Mouse (Mus musculus): Measurements from ENCODE around the gene Vmn1r43. TPM values are rescaled to one million over a fixed set of nuclear protein-coding genes. Genes with fewer than 3 reads are reported as not detected.
"Not testable (repeated sequence)": the region's sequence is repeated elsewhere in the genome, so short reads cannot be mapped to it uniquely, and the experiment has no call there.

Vmn1r43 gene
- total RNA-seq (2021), result not detected
- long read RNA-seq, experiment 1, result 0 reads
- long read RNA-seq, experiment 2, result 0 reads

GRCm38 (mm10) chr6:89876313-89876712, at the start of gene Vmn1r43, which contains the start of gene Vmn1r42:
Gene Vmn1r43 (minus strand): TSS chr6:89876413.
Gene Vmn1r42 (minus strand): TSS chr6:89876413.
- not testable (repeated sequence) for H3K27ac ChIP-seq; H3K4me3 ChIP-seq; DNase-seq (ENCODE audit: low spot score in 2 of 2)

- TF ChIP-seq CTCF (conservative IDR thresholded peaks at IDR 0.05), result no peak
- DNase-seq (ENCODE audit: low spot score in 2 of 2), result no peak
- H3K4me3 ChIP-seq, result no peak overlapping the region
- H3K27ac ChIP-seq, result no peak overlapping the region
These were observed 7.6 kb upstream of the Vmn1r43 start for GRCm38 (mm10) chr6:89883812-89884211.

GRCm38 (mm10) chr6:89883360-89883759, 7.1 kb upstream of the Vmn1r43 start, which contains the start of gene Vmn1r44:
Gene Vmn1r44 (plus strand): TSS chr6:89883660.
- TF ChIP-seq CTCF (conservative IDR thresholded peaks at IDR 0.05), result no peak
- DNase-seq (ENCODE audit: low spot score in 2 of 2), result no peak
- H3K4me3 ChIP-seq, result no peak within 1 kb of the TSS
- no peak within 1 kb of the TSS for H3K27ac ChIP-seq

- no peak overlapping the region for H3K27ac ChIP-seq
- TF ChIP-seq CTCF (conservative IDR thresholded peaks at IDR 0.05), result no peak
These were observed 4.7 kb upstream of the Vmn1r43 start for GRCm38 (mm10) chr6:89880867-89881266.

GRCm38 (mm10) chr6:89876963-89877362, 750 bp upstream of the Vmn1r43 start:
- TF ChIP-seq CTCF (conservative IDR thresholded peaks at IDR 0.05), result no peak
- DNase-seq (ENCODE audit: low spot score in 2 of 2), result no peak
- Histone ChIP-seq H3K27ac (no peak overlapping the region), H3K4me3 (no peak overlapping the region)

More at GRCm38 (mm10) chr6:89880867-89881266, 4.7 kb upstream of the Vmn1r43 start:
- no peak for DNase-seq (ENCODE audit: low spot score in 2 of 2)
- H3K4me3 ChIP-seq, result no peak overlapping the region

- no peak for DNase-seq (ENCODE audit: low spot score in 2 of 2)
- TF ChIP-seq CTCF (conservative IDR thresholded peaks at IDR 0.05), result no peak
- Histone ChIP-seq H3K4me3 (no peak overlapping the region), H3K27ac (no peak overlapping the region)
These were observed 8.2 kb downstream of the Vmn1r43 start for GRCm38 (mm10) chr6:89867976-89868375.

GRCm38 (mm10) chr6:89867276-89867675, 8.9 kb downstream of the Vmn1r43 start:
- Histone ChIP-seq H3K4me3 (no peak overlapping the region), H3K27ac (no peak overlapping the region)
- DNase-seq (ENCODE audit: low spot score in 2 of 2), result no peak
- TF ChIP-seq CTCF (conservative IDR thresholded peaks at IDR 0.05), result no peak

- Histone ChIP-seq H3K27ac (no peak overlapping the region), H3K4me3 (no peak overlapping the region)
- DNase-seq (ENCODE audit: low spot score in 2 of 2), result no peak
- TF ChIP-seq CTCF (conservative IDR thresholded peaks at IDR 0.05), result no peak
These were observed 12.4 kb downstream of the Vmn1r43 start for GRCm38 (mm10) chr6:89863792-89864191.

GRCm38 (mm10) chr6:89859839-89860238, 16.4 kb downstream of the Vmn1r43 start:
- TF ChIP-seq CTCF (conservative IDR thresholded peaks at IDR 0.05), result no peak
- DNase-seq (ENCODE audit: low spot score in 2 of 2), result no peak
- no peak overlapping the region for H3K27ac ChIP-seq
- H3K4me3 ChIP-seq, result no peak overlapping the region

GRCm38 (mm10) chr6:89857552-89857951, 18.7 kb downstream of the Vmn1r43 start:
- H3K4me3 ChIP-seq, result no peak overlapping the region
- DNase-seq (ENCODE audit: low spot score in 2 of 2), result no peak
- TF ChIP-seq CTCF (conservative IDR thresholded peaks at IDR 0.05), result no peak
- no peak overlapping the region for H3K27ac ChIP-seq

Other genes with a start within 250 kb of the Vmn1r43 start
- 1 to 10 TPM; 3.6 to 3.9 TPM for gene Txnrd3, start 232.4 kb downstream of the Vmn1r43 start, total RNA-seq (2021)
- gene Vmn1r40, start 168.9 kb downstream of the Vmn1r43 start, total RNA-seq (2021), result not detected
- not detected for gene Vmn1r41, start 135.6 kb downstream of the Vmn1r43 start, total RNA-seq (2021)
- not detected for gene Vmn1r42, start within 50 bp of the Vmn1r43 start, total RNA-seq (2021)
- not detected for gene Vmn1r44, start 7.2 kb upstream of the Vmn1r43 start, total RNA-seq (2021)
- not detected for gene Vmn1r45, start 64.2 kb upstream of the Vmn1r43 start, total RNA-seq (2021)
- gene Vmn1r46, start 92.9 kb upstream of the Vmn1r43 start, total RNA-seq (2021), result not detected
- not detected for gene Vmn1r47, start 139.7 kb upstream of the Vmn1r43 start, total RNA-seq (2021)
- not detected for gene Vmn1r48, start 160.4 kb upstream of the Vmn1r43 start, total RNA-seq (2021)
- gene Vmn1r49, start 202.1 kb upstream of the Vmn1r43 start, total RNA-seq (2021), result not detected
- not detected for gene Vmn1r50, start 225.0 kb upstream of the Vmn1r43 start, total RNA-seq (2021)
- gene Vmn1r51, start 246.2 kb upstream of the Vmn1r43 start, total RNA-seq (2021), result not detected

All from layer of hippocampus, adult 2 months (tissue).